Mouse (Mus musculus): ENCODE measurements around the gene Cyfip1.
A peak's percentile ranks its signal among the peaks of the same experiment; 100 is the strongest.

Gene Cyfip1

GRCm38 (mm10) chr7:55938341-55938740 lies 96.8 kb downstream of the Cyfip1 start:
- DNase-seq (ENCODE audit: low read depth, low spot score), result no peak

- DNase-seq (ENCODE audit: low read depth, low spot score), result no peak
Measured at GRCm38 (mm10) chr7:55956054-55956453, 114.5 kb downstream of the Cyfip1 start.

GRCm38 (mm10) chr7:55957178-55957577 lies 115.6 kb downstream of the Cyfip1 start:
- DNase-seq (ENCODE audit: low read depth, low spot score), result peak; percentile 22

GRCm38 (mm10) chr7:55957916-55958315 lies 116.4 kb downstream of the Cyfip1 start:
- no peak for DNase-seq (ENCODE audit: low read depth, low spot score)

- no peak for DNase-seq (ENCODE audit: low read depth, low spot score)
Measured at GRCm38 (mm10) chr7:55959801-55960200, 118.3 kb downstream of the Cyfip1 start.

- DNase-seq (ENCODE audit: low read depth, low spot score), result no peak
Measured at GRCm38 (mm10) chr7:55960506-55960905, 119.0 kb downstream of the Cyfip1 start.

- peak; percentile 89 for DNase-seq (ENCODE audit: low read depth, low spot score)
Measured at GRCm38 (mm10) chr7:55962004-55962908, 120.7 kb downstream of the Cyfip1 start, which contains the start of gene Nipa2. TSS of gene Nipa2 (minus strand) at chr7:55962476.

- DNase-seq (ENCODE audit: low read depth, low spot score), result no peak
Measured at GRCm38 (mm10) chr7:55966866-55967460, 125.4 kb downstream of the Cyfip1 start.

GRCm38 (mm10) chr7:55968258-55968901 lies 126.8 kb downstream of the Cyfip1 start:
- no peak for DNase-seq (ENCODE audit: low read depth, low spot score)

GRCm38 (mm10) chr7:55969415-55969814 lies 127.9 kb downstream of the Cyfip1 start:
- no peak for DNase-seq (ENCODE audit: low read depth, low spot score)

GRCm38 (mm10) chr7:55974429-55974828 lies 132.9 kb downstream of the Cyfip1 start:
- DNase-seq (ENCODE audit: low read depth, low spot score), result peak; percentile 35

- no peak for DNase-seq (ENCODE audit: low read depth, low spot score)
Measured at GRCm38 (mm10) chr7:55981511-55981910, 140.0 kb downstream of the Cyfip1 start.
